Mouse (Mus musculus) left cerebral cortex, adult 9 months (tissue): ENCODE measurements around the gene Nap1l5.

Source experiments
- DNase-seq, 2 experiments: peaks; one replicate each; pipeline ENCODE4 v3.0.0; 2022; ENCODE audit warnings: low spot score in 2 of 2

Gene Nap1l5

DNA sequence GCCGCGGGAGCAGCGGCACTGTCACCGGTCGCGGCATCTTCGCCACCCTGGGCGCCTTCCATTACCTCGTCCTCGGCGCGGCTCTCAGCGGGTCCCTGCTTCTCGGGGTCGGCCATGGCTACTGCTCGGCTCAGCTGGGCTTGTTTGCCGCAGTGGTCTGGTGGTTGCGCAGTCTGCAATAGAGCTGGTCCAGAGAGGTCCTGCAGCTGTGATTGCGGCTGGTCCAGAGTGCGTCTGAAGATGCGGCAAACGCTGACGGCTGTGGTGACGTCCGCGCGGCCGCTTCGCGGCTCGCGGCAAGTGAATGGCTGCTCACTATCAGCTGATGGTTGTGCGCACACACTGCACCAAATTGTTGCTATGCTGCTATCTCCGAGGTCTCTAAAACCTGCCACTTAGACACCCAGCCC is at the start of gene Nap1l5:
TSS of gene Nap1l5 (minus strand) at position 225 of the 410 bp plus-strand sequence.
- peak in 1 of 2 experiments; percentile 82 for DNase-seq

DNA sequence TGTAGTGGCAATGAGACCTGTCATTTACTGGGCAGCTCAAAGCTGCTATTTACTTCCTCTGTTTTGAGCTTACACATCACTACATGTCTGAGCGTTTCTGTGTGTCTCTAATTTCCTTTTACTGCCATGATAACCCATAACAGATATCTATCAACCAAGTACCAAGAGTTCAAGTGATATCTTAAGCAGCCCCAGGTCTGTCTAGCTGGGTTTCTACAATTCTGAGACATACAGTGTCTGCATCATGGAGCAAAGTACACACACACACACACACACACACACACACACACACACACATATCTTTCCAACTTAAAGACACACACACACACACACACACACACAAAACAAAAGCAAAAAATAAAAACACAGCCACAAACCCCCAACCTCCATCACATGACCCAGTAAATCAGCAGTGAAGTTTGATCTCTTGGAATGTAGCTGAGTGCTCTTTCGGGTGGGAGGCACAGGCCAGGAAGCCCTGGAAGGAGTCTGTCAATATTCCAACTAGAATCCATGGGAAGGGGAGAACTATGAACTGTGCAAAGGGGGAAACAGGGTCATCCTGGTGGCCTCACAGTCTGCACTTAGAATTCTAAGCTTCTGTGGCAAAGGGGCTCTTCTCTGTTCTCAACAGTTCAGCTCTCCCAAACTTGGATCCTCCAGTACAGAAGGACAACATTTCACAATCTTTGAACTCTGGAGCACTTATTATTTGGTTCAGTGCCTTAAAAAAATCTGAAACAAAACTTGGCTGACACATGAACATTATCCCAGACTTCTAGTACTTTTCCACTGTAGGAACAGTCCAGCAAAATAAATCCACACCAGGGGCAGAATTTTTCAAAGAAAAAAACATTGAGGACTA is 44.5 kb upstream of the Nap1l5 start:
- DNase-seq = no peak

DNA sequence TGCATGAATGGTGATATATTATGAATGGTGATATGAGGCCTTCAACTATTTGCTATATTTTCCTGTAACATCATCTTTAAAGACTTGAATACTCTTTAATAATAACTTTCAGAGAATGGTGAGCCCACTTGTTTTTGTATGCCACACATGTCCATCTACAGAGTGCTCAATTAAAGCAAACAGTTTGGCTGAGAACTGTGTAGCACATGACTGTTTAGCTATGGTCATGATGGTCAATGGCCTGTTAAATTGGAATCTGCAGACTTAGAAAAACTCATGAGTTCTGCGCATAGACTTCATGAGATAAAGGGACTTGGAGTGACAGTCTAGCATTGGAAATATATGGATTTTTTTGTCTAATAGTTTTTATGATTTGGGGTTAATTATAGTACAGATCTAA is 43.5 kb upstream of the Nap1l5 start:
- no peak for DNase-seq

DNA sequence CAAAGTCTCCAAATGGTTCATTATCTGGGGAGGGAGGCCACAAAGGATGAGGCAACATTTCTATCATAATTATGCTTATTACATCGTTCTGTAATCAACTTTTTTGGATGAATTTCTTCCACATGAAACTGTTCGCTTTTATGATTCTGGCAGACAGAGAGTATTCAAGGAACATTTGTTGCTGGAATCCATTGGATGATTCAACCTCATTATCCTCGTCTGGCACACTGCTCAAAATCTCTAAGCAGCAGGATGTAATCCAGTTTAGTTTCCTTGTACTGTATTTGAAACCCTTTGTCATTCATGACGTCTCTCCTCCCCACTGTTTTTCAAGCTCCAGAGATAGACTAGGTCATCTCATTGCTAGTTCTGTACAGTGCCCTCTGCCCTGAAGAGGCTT is 40.0 kb upstream of the Nap1l5 start:
- no peak for DNase-seq

DNA sequence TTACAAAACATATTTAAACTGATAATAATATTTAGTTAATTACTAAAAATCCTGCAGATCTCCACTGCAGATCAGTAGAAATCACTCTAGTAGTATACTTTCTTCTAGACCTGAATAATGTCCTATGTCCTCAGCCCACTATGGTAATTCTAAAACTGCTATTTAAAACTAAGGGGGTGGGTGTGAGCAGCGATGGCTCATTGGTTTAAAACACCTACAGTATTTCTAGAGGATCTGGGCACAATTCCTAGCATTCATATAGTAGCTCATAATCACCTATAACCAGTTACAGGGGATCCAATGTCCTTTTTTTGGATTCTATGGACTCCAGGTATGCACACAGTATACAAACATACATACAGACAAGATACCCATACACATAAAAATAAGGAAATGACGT is 39.4 kb upstream of the Nap1l5 start:
- no peak for DNase-seq

DNA sequence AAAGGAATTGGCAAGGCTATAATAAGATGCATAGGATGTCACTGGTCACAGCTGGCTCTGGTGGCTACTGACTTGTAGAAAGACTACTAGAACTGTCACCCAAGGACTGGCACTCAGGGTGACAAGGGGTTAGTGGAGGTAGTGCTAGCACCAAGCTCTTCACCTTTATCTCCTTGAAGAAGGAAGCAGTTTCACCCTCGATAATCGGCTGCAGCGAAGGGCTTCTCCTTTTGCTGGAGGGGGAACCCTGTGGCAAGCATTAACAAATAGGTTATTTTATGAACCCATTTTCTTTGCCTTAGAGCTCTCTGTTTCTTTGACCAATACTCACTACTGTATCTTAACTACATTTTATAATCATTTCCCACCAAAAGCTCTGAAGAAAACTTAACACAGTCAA is 37.1 kb upstream of the Nap1l5 start:
- DNase-seq = no peak

DNA sequence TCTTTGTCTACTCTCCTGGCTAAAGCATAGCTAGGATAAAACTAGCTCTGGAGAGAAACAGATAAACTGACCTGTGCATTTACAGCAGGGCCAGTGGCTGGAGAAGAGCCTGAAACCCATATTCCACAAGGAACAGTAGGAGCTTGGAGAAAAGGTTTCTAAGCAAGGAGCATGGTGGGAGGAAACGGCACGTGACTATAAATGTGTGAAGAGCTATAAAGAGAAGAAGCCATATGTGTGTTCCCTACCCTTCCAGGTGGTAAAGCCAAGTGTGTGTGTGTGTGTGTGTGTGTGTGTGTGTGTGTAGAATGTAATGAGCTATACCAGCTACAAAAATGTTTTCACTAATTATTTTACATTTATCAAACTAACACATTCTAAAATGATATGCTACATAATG is 35.4 kb upstream of the Nap1l5 start:
- peak in 1 of 2 experiments; percentile 72 for DNase-seq

DNA sequence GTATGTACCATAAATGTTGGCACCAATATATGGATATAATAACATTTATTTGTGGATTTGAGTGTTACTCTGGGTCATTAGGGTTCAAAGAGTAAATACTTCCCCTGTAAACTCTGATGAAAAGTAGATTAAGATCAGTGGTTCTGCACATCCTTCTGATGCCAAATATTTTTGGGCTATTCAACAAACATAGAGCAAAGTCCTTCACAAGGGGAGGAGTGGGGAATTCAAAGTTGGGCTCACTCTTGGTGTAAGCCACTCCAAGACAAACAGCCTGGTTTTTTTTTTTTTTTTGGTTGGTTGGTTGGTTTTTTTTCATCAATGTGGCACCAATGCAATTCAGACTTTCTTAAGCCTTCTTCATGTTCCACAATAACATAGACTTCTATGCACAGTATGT is 30.9 kb upstream of the Nap1l5 start:
- no peak for DNase-seq

DNA sequence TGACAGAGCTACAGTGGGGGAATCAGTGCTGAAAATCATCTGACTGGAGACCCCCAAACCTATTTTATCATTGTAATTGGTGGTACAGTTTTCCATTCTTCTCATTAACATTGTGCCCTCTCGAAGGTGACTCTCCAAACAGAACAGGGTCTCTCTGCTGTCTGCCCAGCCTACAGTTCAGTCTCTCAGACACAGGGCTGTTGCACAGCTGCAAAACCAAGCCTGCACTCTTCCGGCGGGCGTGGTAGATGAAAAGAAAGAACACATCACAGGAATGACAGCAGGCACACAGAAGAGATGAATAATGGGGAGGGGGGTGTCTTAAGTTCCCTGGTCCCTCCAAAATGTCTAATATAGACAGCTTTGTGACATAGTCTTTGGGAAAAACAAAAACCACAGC is 27.3 kb upstream of the Nap1l5 start:
- DNase-seq = no peak

DNA sequence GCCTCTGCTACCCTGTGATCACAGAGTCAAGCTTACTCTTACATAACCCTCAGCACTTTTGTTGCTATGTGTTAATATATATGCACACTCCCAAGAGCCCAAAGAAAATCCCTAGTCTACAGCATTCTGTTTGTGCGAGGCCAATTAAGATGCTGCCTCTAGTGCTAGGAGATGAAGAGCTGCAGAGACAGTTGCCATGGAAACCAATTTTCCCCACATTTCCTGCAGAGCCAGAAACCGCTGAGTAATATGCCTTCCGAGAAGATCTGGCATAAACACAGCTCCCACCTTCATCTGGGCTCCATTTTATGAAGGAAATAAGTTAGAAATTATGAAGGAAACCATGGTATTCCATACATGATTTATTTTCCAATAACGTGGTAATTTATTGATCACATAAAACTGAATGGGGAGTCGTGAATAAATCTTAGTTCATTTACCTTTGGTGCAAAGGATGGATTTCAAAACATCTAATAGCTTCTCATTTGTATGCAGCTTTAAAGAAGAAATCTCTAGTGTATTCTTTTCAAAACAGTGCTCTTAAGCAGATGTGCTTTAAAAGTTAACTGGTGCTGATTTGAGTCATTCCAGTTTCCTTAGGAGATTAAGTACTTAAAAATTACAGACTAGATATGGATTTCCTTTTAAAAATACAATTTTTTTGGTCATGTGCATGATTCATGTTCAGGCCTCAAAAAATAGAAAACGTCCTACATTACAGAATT is 26.5 kb upstream of the Nap1l5 start:
- DNase-seq = peak; percentile 90 to 91

DNA sequence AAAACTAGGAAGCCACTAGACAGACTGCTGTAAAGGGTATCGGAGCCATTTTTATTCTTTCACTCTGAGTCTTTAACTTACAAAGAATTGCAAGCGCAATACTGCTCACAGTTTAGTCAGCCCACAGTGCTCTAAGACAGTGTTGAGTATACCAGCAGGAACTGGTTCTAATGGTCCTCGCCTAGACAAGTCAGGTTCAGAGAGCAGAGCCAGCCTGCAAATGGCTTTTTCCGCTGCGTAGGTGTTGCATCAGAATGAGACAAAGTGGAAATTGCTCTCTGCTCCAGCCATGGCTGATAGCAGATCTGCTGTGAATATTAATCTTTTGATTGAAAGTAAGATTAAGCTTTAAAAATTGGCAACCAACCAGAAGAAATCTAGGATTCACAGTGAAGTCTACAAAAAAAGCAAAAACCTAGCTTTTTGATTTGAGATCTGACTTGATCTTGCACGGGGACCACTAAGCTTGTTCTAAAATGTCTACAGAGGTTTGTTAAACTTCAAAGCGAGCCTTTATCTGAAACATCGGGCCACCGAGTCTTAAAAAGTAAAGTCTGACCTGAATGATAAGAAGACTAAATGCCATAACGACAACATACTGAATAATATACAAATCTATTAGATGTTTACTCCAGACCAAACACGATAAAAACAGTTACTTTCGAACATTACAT is 25.8 kb upstream of the Nap1l5 start:
- DNase-seq = peak in 1 of 2 experiments; percentile 43

DNA sequence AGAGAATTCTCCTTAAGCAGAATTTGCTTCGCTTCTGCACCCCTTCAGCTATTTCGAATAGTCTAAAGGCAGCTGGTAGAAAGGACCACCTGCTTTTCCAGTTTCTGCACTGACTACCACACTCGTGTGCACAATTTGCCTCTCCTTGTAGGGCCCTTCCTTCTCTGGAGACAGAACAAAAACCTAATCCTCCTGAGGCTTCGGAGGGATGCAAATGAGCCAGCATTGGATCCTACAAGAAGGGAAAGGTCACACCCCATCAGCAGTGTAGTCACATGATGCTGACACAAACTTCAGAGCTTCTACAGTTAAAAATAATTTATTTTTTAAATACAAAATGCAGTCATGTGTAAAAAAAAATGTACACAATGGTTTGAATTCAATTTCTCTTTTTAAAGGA is 24.3 kb upstream of the Nap1l5 start:
- no peak for DNase-seq

DNA sequence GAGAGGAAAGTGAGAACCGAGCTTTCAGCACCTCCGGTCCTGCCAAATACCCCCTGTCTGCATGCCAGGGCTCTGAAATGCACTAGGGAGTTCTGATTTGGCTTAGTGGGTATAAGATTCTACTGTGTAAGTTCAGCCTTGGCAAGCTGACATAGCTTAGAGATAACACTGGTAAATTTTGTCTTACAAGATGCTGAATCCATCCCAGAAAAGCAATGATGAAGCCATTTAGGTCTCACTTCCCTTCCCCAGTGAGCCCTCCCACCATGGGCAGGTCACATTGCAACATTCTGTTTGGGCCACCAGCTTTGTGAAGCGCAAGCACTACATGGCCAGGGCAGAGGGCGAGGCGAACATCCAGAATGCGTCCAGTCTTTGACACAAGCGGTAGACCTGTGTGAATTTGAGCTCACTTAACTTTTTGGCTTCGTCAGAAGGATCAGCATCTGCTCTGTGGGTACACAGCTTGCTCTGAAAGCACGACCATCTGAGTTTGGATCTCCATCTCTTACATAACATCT is 23.1 kb upstream of the Nap1l5 start:
- DNase-seq = no peak

DNA sequence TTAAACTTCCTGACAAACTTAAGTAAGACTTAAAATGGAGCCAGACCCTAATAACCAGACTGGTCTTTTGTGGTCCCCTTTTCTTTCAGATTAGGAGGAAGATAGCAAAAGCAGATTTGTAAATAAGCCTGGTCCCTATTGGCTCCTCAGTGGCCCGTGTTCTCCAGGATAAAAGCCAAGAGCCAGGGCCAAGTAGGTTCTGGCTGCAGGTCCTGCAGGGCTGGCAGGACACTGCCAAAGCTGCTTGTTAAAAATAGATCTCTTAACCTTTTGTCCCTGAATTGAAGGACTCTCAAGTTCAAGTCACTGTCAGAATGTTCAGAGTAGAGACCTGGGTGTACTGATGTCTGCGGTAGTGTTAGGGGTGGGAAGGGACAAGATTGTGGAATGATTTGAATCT is 21.0 kb upstream of the Nap1l5 start:
- no peak for DNase-seq

DNA sequence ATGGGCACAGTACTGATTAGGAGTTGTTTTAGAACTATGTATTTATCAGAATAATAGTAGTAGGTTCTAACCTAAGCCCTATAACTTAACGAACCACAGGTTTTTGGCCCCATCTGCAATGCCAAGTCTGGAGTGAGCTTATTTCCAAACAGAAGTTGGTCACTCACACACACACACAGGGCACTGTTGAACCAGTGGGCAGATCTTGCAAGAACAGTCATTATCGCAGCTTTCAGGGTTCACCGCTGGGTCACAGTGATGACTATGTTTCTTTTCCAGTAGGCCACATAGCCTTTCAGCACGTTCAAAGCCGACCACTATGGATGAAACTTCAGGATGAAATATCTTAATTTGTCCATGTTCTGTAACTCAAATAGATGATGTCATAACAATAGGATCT is 15.6 kb upstream of the Nap1l5 start:
- DNase-seq = no peak

DNA sequence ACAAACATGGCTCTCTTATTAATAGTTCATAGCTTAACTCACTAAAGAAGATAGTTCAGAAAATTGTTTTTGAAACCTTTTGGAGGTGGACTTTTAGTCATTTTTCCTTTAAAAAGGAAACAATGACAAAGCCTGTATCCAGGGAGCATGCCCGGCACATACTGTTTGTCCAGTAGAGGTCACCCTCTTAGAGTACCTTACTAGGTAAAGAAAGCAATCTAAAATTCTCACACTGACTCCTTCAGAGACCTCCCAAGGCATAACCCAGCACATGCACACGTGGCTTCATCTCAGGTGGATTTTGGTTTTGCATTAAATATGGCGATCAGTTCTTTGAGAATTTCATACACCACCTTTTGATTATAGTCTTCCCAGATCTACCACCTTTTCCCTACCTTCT is 14.7 kb upstream of the Nap1l5 start:
- DNase-seq = no peak

DNA sequence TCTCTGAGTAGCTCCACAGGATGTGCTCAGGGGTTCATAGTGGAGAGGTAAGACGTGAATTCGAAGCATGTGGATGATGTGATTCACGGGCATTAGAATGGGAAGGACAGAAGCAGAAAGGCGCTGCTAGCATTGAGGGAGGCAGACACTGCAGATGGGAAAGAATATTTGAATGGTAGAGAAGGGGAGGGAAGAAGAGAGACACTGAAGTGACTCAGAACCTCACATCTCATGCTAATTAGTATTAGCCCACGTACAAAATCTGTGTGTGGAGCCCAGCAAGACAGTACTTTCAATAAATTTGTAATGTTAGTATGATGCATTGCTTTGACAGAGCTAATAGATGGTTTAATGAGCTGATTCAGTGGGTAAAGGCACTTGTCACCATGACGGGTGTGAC is 13.9 kb upstream of the Nap1l5 start:
- DNase-seq = no peak

DNA sequence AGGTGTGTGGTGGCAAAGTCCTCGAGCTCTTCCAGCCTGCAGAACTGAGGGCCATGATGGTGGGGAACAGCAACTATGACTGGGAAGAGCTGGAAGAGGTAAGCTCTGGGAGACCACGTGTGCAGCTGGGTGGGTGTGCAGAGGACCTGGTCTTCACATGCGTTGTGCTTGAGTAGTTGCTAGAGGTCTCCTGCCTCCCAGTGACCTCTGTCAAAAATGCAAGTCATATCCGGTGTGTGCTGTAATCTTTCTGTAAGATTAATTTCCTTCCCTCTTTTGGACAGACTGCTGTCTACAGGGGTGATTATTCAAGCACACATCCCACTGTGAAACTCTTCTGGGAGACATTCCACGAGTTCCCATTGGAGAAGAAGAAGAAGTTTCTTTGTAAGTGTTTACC is 9.6 kb upstream of the Nap1l5 start:
- DNase-seq = no peak

DNA sequence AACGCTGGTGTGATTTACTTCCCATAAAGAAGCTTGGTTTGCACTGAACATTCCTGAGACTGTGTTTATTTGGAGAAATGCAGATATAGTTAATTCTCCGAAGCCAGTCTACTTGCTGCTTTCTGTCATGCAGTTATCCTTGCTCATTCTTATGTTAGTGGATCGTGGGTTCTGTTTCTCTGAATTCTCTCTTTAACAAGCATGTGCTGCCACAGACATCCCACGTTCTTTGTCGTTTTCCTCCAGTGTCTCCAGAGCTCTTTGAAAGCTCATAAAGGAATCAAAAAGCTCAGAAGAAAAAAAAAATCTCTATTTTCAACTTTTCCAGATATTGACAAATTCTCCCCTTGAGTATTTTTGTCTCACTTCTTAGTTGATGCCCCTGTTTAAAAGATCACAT is 7.1 kb upstream of the Nap1l5 start:
- no peak for DNase-seq

DNA sequence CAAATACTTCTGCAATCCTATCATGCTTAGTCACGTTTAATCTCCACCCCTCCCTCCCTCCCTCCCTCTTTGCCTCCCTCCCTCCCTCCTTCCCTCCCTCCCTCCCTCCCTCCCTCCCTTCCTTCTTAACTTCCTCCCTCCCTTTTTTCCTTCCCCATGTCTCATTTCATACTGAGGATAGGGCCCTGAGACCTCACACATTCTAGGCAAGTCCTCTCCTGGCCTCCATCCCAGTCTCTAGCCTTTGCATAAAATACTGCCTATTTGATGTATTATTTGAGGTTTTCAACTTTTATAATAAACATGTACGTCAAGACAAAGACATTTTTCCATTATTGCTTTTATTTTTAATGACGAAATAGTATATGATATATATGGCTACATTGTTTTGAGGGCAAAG is 6.7 kb upstream of the Nap1l5 start:
- no peak for DNase-seq

DNA sequence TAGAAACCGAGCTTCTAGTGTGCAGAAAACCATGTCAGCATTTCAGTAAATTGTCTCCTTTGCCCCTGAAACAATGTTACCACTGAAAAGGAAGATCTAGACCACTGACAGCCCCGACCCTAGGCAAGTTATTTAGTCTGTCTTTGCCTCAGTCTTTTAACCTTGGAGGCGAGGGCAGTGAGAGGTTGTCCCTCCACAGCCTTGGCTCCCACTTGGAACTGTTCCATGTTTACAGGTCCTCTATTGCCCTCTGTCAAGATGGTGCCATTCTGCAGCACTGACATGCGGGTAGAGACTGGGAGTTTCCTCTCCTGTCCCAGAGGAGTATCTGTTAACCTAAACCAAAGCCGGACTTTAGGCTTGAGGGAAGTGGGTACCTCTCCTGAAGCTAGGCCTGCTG is 6.0 kb upstream of the Nap1l5 start:
- DNase-seq = no peak

DNA sequence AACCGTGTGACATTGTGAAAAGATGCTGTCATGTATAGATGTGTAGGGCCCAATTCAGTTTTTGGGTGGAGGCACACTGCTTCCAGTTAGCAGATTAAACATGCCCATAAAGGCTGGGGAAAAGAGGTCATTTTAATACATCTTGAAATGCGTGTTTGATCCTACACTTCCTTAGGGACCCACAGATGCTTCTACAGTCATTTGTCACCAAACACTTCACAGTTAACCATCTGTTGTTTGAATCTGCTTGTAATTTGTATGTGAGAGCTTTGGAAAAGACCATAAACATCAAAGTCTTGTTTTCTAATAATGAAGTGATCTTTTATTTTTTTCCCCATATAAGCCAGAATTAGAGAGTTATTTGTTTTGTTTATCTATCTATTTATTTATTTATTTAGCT is 915 bp upstream of the Nap1l5 start:
- no peak for DNase-seq

DNA sequence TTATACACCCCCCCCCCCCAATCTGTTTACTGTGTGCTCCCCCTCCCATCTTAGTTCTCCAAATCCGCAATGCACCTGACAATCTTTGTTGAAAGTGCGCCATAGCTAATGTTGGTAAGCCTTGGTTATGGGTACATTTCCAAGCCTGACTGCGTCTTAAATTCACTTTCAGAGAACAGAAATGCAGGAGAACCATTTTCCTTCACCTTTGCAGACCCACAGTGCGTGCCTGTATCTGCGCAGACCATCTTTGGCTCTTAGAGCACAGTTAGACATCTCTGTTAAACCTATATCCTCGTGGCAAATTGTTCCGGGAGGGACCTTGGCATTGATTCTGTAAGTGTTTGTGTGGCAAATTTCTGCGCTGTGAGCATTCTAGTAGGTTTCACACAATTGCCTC is 460 bp upstream of the Nap1l5 start:
- no peak for DNase-seq
